Mouse (Mus musculus) small intestine, adult 2 months (tissue): Measurements from ENCODE around the gene Gins1.

Experiments
- CTCF ChIP-seq: fragments of 200-500 bp; IDR thresholded peaks from 2 replicates; pipeline ENCODE4 v1.5.1; 2012; ENCODE audit warnings: low read depth, mild to moderate bottlenecking, control low read depth, inconsistent platforms, low read length, moderate library complexity, mixed read lengths; ENCODE audit not compliant: insufficient replicate concordance, insufficient read length; ENCODE audit errors: extremely low read depth
- POLR2A ChIP-seq: fragments of 200-500 bp; IDR thresholded peaks from 2 replicates; pipeline ENCODE4 v1.6.1; 2012; ENCODE audit warnings: low read depth, mild to moderate bottlenecking, control low read depth, inconsistent platforms, low read length, moderate library complexity

- TF ChIP-seq CTCF (no peak), POLR2A (no peak)
Measured at GRCm38 (mm10) chr2:150973401-150974115, 68.4 kb downstream of the Gins1 start.
